Mouse (Mus musculus): Measurements from ENCODE around the gene Dnajb6. TPM values are rescaled to one million over a fixed set of nuclear protein-coding genes. Genes with fewer than 3 reads are reported as not detected.

Gene Dnajb6
- total RNA-seq, 2 experiments from 2014 or later = 190 to 197 TPM

GRCm38 (mm10) chr5:29842444-29843166, 107.1 kb downstream of the Dnajb6 start:
- DNase-seq = no peak
- intact Hi-C loops (cut with DNase I) = no loop called here

DNA sequence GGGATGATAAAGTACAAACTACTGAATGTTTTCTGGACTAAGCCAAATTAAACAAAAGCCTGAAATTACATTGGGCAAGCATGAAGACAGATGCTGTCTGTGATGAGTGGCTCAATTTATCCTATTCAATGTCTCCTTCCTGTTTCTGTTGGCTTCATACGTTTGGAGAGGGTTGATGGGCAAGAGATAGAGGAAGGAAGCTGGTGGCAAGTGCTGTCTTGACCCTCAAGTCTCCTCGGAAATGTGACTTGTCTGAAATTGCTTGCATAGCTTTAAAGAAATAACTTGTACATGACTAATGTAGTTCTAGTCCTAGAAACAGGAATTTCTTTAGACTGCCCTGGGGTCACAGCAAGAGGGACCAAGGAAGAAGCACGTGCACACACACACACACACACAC, 109.5 kb downstream of the Dnajb6 start:
- intact Hi-C loops (cut with DNase I) = no loop called here
- no peak for DNase-seq

DNA sequence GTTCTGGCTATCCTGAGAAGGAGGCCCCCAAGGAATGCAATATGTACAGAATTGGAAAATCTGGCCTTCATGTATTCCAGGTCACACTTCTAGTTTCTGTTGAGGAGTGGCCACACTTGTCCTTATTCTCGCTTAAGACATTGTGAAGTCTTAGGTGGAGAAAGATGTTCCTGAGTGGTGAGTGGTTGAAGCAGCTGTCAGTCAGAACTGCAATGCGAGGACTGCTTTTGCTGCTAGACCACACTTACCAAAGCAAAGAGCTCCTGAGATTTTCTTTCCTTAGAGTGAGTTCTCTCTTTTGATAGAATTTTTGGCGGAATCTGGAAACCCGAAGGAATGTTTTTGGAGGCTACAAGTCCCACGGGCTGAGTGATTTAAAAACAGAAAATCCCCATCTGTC, 112.0 kb downstream of the Dnajb6 start:
- no peak for DNase-seq
- intact Hi-C loops (cut with DNase I) = no loop called here

GRCm38 (mm10) chr5:29848091-29848490, 112.6 kb downstream of the Dnajb6 start:
- intact Hi-C loops (cut with DNase I) = no loop called here
- no peak for DNase-seq

DNA sequence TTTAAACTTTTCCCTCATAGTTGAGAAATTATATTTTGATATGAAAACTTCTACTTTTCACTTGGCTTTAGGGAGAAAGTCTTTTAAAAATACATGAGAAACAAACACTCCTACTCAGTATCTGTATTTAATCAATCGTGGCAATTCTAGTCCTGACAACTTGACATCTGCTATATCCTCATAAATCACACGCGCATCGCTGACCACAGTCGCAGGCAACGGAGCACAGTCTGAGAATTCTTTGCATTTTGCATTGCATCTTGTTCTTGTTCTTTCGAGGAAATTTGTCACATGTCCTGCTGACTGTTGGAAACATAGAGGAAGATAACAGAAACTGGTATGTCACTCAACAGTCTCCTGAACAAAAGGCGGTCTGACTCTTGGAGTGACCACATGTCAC, 116.9 kb downstream of the Dnajb6 start:
- intact Hi-C loops (cut with DNase I) = no loop called here
- DNase-seq = peak; percentile 3

DNA sequence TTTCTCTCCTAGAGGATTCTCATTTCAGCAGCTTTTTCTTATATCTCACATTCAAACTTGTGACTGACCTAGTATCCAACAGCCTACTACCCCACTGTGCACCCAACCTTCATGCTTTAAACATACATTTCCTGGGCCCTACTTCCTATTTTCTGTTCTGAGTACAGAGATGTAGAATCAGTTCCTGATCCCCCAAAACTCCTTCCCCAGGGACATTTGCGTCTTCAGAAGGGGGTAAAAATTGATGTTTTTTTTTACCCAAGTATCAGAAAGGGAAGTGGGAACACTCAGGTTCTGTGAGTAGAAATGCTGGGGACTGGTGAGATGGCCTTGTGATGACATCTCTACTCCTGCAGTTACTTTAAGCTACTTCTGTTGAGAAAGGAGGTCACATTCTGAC, 117.5 kb downstream of the Dnajb6 start:
- DNase-seq = no peak
- intact Hi-C loops (cut with DNase I) = no loop called here

DNA sequence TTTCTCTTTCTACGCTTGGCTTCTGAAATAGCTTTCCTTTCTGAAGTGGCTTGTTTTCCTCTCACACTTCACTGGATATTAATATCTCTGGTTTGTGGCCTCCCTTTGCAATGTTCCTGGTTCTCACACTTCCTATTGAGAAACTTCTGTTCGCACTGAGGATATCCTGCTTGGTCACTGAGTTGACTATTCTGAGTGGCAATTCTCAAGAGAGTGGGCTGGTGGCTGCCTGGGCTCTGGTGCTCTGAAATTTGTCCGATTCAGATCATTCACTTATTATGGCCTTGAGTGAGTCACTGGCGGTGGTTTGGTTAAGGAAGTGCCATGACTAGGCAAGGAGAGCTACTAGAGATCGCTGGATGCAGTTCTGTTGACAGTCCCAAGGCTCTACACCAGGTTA, 118.9 kb downstream of the Dnajb6 start:
- no peak for DNase-seq
- intact Hi-C loops (cut with DNase I) = no loop called here

DNA sequence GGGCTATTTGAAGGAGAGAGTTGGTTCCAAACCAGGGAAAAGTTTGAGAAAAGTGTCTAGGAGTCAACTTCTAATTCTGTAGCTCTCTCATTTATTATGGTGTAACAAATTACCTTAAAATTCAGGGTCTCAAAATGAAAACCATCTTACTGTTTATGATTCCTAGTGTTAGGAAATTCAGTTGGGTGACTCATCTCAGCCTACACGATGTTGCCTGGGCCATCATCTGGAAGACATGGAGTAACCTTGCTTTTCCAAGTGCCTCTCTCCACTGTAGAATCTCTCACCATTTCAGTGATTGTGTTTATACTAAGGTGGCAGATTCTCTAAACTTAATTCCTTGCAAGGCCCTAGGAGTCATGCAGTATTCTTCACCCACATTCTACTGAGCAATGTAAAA, 119.5 kb downstream of the Dnajb6 start:
- intact Hi-C loops (cut with DNase I) = no loop called here
- DNase-seq = no peak

- intact Hi-C loops (cut with DNase I) = no loop called here
- DNase-seq = no peak
Observed at GRCm38 (mm10) chr5:29861522-29861921, 126.0 kb downstream of the Dnajb6 start.

GRCm38 (mm10) chr5:29862388-29862787, 126.9 kb downstream of the Dnajb6 start:
- intact Hi-C loops (cut with DNase I) = no loop called here
- no peak for DNase-seq

- DNase-seq = no peak
- intact Hi-C loops (cut with DNase I) = no loop called here
Observed at GRCm38 (mm10) chr5:29864291-29864737, 128.8 kb downstream of the Dnajb6 start.

DNA sequence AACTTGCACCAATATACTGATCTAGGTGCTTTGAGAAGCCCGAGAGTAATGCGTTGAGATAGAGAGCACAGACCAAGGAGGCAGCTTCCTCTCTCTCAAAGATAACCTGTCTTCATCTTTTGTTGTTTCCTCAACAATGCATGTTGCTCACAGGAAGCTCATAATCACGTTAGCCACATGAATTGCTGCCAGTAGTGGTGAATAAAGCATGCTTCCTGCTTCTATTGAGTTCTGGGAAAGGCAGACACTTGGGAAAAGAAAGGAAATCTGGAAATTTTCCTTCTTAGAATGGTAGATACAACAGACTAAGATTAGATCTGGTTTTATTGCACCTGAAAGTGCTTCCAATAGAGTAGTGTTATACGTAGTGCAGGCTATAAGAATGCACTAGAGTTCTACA, 129.5 kb downstream of the Dnajb6 start:
- no peak for DNase-seq
- intact Hi-C loops (cut with DNase I) = no loop called here

Other genes starting within 250 kb of the Dnajb6 start
- 10 to 100 TPM; 92.1 to 93.5 TPM for gene Ube3c, start 166.4 kb upstream of the Dnajb6 start, total RNA-seq (2021)
- gene Gm5129, start 248 bp downstream of the Dnajb6 start, total RNA-seq (2021) = not detected